Mouse (Mus musculus) lung, postnatal 0 days (tissue): ENCODE data around the gene Art4.

Experiments
- CTCF ChIP-seq: IDR thresholded peaks from 2 replicates; pipeline ENCODE4 v1.5.1; 2016; ENCODE audit warnings: antibody characterized with exemption, mild to moderate bottlenecking
- EP300 ChIP-seq: IDR thresholded peaks from 2 replicates; pipeline ENCODE4 v1.6.1; 2016; ENCODE audit warnings: antibody characterized with exemption, mild to moderate bottlenecking, control low read depth

GRCm38 (mm10) chr6:136856071-136856636 is 1.4 kb downstream of the Art4 start:
- TF ChIP-seq CTCF (0 out of 2 replicates have a peak, but pooled peaks have one; percentile 7), EP300 (no peak)
